Mouse (Mus musculus) skeletal muscle tissue, adult 2 months (tissue): Measurements from ENCODE around the gene Gm27029.
"Not testable (repeated sequence)": the region's sequence is repeated elsewhere in the genome, so short reads cannot be mapped to it uniquely, and the experiment has no call there.

Experiments used
- DNase-seq: peaks from one replicate; pipeline ENCODE4 v3.0.0-alpha.2; 2012; ENCODE audit warnings: low read depth, low spot score

The Gm27029 gene

GRCm38 (mm10) chr11:101457631-101458030 lies 33.0 kb upstream of the Gm27029 start:
- no peak for DNase-seq

- DNase-seq: no peak
These were observed 31.0 kb upstream of the Gm27029 start for GRCm38 (mm10) chr11:101455627-101456026.

- no peak for DNase-seq
These were observed 30.1 kb upstream of the Gm27029 start for GRCm38 (mm10) chr11:101454702-101455101.

- DNase-seq: no peak
These were observed 27.6 kb upstream of the Gm27029 start for GRCm38 (mm10) chr11:101452093-101452774.

GRCm38 (mm10) chr11:101451536-101451935 lies 26.9 kb upstream of the Gm27029 start:
- DNase-seq: no peak

- no peak for DNase-seq
These were observed 25.8 kb upstream of the Gm27029 start for GRCm38 (mm10) chr11:101450394-101450793.

GRCm38 (mm10) chr11:101449596-101449995 lies 25.0 kb upstream of the Gm27029 start:
- not testable (repeated sequence) for DNase-seq

GRCm38 (mm10) chr11:101448899-101449298 lies 24.3 kb upstream of the Gm27029 start:
- no peak for DNase-seq

GRCm38 (mm10) chr11:101448274-101448746 lies 23.7 kb upstream of the Gm27029 start, which contains the start of gene Ifi35:
Gene Ifi35, plus strand, starts transcription at chr11:101448407.
- DNase-seq: peak; percentile 81

GRCm38 (mm10) chr11:101447786-101448185 lies 23.2 kb upstream of the Gm27029 start:
- DNase-seq: no peak

GRCm38 (mm10) chr11:101446860-101447259 lies 22.3 kb upstream of the Gm27029 start:
- not testable (repeated sequence) for DNase-seq

- DNase-seq: no peak
These were observed 21.7 kb upstream of the Gm27029 start for GRCm38 (mm10) chr11:101446319-101446718.

GRCm38 (mm10) chr11:101442760-101443159 lies 18.2 kb upstream of the Gm27029 start:
- DNase-seq: no peak

- DNase-seq: peak; percentile 99
These were observed 17.6 kb upstream of the Gm27029 start, which contains the start of gene Rpl27 for GRCm38 (mm10) chr11:101442127-101442693. Gene Rpl27, plus strand, starts transcription at chr11:101442298.

- not testable (repeated sequence) for DNase-seq
These were observed 17.0 kb upstream of the Gm27029 start for GRCm38 (mm10) chr11:101441450-101442126.

GRCm38 (mm10) chr11:101438006-101438405 lies 13.4 kb upstream of the Gm27029 start:
- not testable (repeated sequence) for DNase-seq

- no peak for DNase-seq
These were observed 12.3 kb upstream of the Gm27029 start for GRCm38 (mm10) chr11:101436916-101437315.

GRCm38 (mm10) chr11:101435831-101436230 lies 11.2 kb upstream of the Gm27029 start:
- no peak for DNase-seq

- no peak for DNase-seq
These were observed 8.8 kb upstream of the Gm27029 start for GRCm38 (mm10) chr11:101433396-101433795.

- DNase-seq: no peak
These were observed 6.7 kb upstream of the Gm27029 start for GRCm38 (mm10) chr11:101431327-101431726.

GRCm38 (mm10) chr11:101426165-101426564 lies 1.6 kb upstream of the Gm27029 start:
- DNase-seq: no peak
